Mouse (Mus musculus) embryonic facial prominence, embryonic 13.5 days (tissue): Measurements from ENCODE around the gene Tnfsf13. TPM values are rescaled to one million over a fixed set of nuclear protein-coding genes. Genes with fewer than 3 reads are reported as not detected.
A peak's percentile ranks its signal among the peaks of the same experiment; 100 is the strongest.

Experiments used
- ATAC-seq: fragments of 200-750 bp; cut with Nextera tagmentation; 2 replicates; pipeline ENCODE4 v1.8.0; 2017; ENCODE audit warnings: low read depth; ENCODE audit not compliant: insufficient number of reproducible peaks, insufficient read depth, low FRiP score, low TSS enrichment
- H3K27ac ChIP-seq: fragments of 300-500 bp; sonication (generic); 2 replicates; pipeline ENCODE4 v1.5.1; 2015; ENCODE audit warnings: moderate library complexity, mild to moderate bottlenecking, inconsistent platforms
- H3K27me3 ChIP-seq: fragments of 300-500 bp; sonication (generic); 2 replicates; pipeline ENCODE4 v1.6.1; 2015; ENCODE audit warnings: mild to moderate bottlenecking, inconsistent platforms
- H3K36me3 ChIP-seq: fragments of 300-500 bp; sonication (generic); 2 replicates; pipeline ENCODE4 v1.6.1; 2015; ENCODE audit warnings: mild to moderate bottlenecking, inconsistent platforms
- H3K4me1 ChIP-seq: fragments of 300-500 bp; sonication (generic); 2 replicates; pipeline ENCODE4 v1.6.1; 2015; ENCODE audit warnings: inconsistent platforms
- H3K4me2 ChIP-seq: fragments of 300-500 bp; sonication (generic); 2 replicates; pipeline ENCODE4 v1.6.1; 2015; ENCODE audit warnings: moderate library complexity, mild to moderate bottlenecking, inconsistent platforms
- H3K4me3 ChIP-seq: fragments of 300-500 bp; sonication (generic); 2 replicates; pipeline ENCODE4 v1.5.1; 2015; ENCODE audit warnings: mild to moderate bottlenecking, inconsistent platforms
- H3K9ac ChIP-seq: fragments of 300-500 bp; sonication (generic); 2 replicates; pipeline ENCODE4 v1.6.1; 2015; ENCODE audit warnings: mild to moderate bottlenecking, inconsistent platforms
- H3K9me3 ChIP-seq: fragments of 300-500 bp; sonication (generic); 2 replicates; pipeline ENCODE4 v1.6.1; 2016; ENCODE audit warnings: inconsistent platforms
- WGBS: fragments of 180-500 bp; shearing (Covaris S2); methylation state at CpG from one replicate; pipeline ENCODE4 v1.1.7; 2015; ENCODE audit warnings: mixed read lengths; 5-methylcytosine and 5-hydroxymethylcytosine counted together
- polyA plus RNA-seq: library from polyadenylated mRNA; unstranded; fragments of >200 nt; fragmentation: Nextera tagmentation; extraction: Ambion mirVana; gene quantifications from 2 replicates; pipeline ENCODE4 v1.2.1, GENCODE M21; 2015

The Tnfsf13 gene
- polyA plus RNA-seq, 1 experiment from 2014 or later = 0.21 TPM

- Histone ChIP-seq H3K9ac (peak overlapping the region; percentile 100), H3K4me3 (peak overlapping the region; percentile 100), H3K36me3 (peaks cover 75% of the 10 kb centered on the region)
Observed at GRCm38 (mm10) chr11:69671726-69672124, 13.9 kb downstream of the Tnfsf13 start.

GRCm38 (mm10) chr11:69670786-69671725 is 14.5 kb downstream of the Tnfsf13 start:
- Histone ChIP-seq H3K27ac (peak overlapping the region; percentile 98), H3K9ac (peak overlapping the region; percentile 100), H3K36me3 (peaks cover 75% of the 10 kb centered on the region), H3K9me3 (no peaks in the 10 kb centered on the region), H3K4me2 (peak overlapping the region; percentile 87), H3K27me3 (no peaks in the 10 kb centered on the region), H3K4me1 (peaks cover 23% of the 10 kb centered on the region), H3K4me3 (peak overlapping the region; percentile 100)
- ATAC-seq = peak; percentile 59
- WGBS = under 1% methylated on average over 58 of the region's 61 CpGs

More at GRCm38 (mm10) chr11:69671726-69672124, 13.9 kb downstream of the Tnfsf13 start:
- ATAC-seq = peak; percentile 2; the same call in 1 of the 2 replicates
- peak overlapping the region; percentile 87 for H3K4me2 ChIP-seq
- no peaks in the 10 kb centered on the region for H3K27me3 ChIP-seq
- peaks cover 23% of the 10 kb centered on the region for H3K4me1 ChIP-seq
- peak overlapping the region; percentile 98 for H3K27ac ChIP-seq
- no peaks in the 10 kb centered on the region for H3K9me3 ChIP-seq
- WGBS = under 1% methylated on average over 43 of the region's 43 CpGs

- no peak for ATAC-seq
- Histone ChIP-seq H3K4me2 (no peak overlapping the region), H3K36me3 (peaks cover 70% of the 10 kb centered on the region), H3K4me1 (peaks cover 29% of the 10 kb centered on the region), H3K27me3 (no peaks in the 10 kb centered on the region), H3K4me3 (no peak overlapping the region), H3K27ac (no peak overlapping the region), H3K9ac (no peak overlapping the region), H3K9me3 (no peaks in the 10 kb centered on the region)
- 81% methylated on average over 3 of the region's 3 CpGs for whole genome bisulfite sequencing
Observed at GRCm38 (mm10) chr11:69666665-69667005, 18.9 kb downstream of the Tnfsf13 start.

GRCm38 (mm10) chr11:69665961-69666664 is 19.5 kb downstream of the Tnfsf13 start, which contains the start of gene Cd68:
Cd68 (minus strand) TSS chr11:69666153.
- Histone ChIP-seq H3K27me3 (no peaks in the 10 kb centered on the region), H3K27ac (peak within 1 kb of the TSS; percentile 44; the same call in 1 of the 2 replicates), H3K4me1 (peaks cover 34% of the 10 kb centered on the region), H3K4me3 (no peak within 1 kb of the TSS), H3K9ac (no peak within 1 kb of the TSS), H3K9me3 (no peaks in the 10 kb centered on the region), H3K36me3 (peaks cover 70% of the 10 kb centered on the region), H3K4me2 (no peak within 1 kb of the TSS)
- no peak for ATAC-seq
- 26% methylated on average over 7 of the region's 7 CpGs for whole genome bisulfite sequencing

GRCm38 (mm10) chr11:69665457-69665960 is 20.1 kb downstream of the Tnfsf13 start:
- Histone ChIP-seq H3K4me3 (no peak overlapping the region), H3K27me3 (no peaks in the 10 kb centered on the region), H3K4me1 (peaks cover 34% of the 10 kb centered on the region), H3K27ac (peak overlapping the region; percentile 44; the same call in 1 of the 2 replicates), H3K9me3 (no peaks in the 10 kb centered on the region), H3K4me2 (no peak overlapping the region), H3K36me3 (peaks cover 67% of the 10 kb centered on the region), H3K9ac (no peak overlapping the region)
- 74% methylated on average over 9 of the region's 9 CpGs for WGBS
- no peak for ATAC-seq

GRCm38 (mm10) chr11:69664841-69665240 is 20.7 kb downstream of the Tnfsf13 start:
- 90% methylated on average over 7 of the region's 7 CpGs for WGBS
- Histone ChIP-seq H3K4me1 (peaks cover 27% of the 10 kb centered on the region), H3K27ac (no peak overlapping the region)

GRCm38 (mm10) chr11:69663795-69664194 is 21.8 kb downstream of the Tnfsf13 start:
- ATAC-seq = no peak
- Histone ChIP-seq H3K36me3 (peaks cover 56% of the 10 kb centered on the region), H3K27me3 (no peaks in the 10 kb centered on the region), H3K9ac (no peak overlapping the region), H3K4me3 (no peak overlapping the region), H3K4me2 (peak overlapping the region; percentile 61; the same call in 1 of the 2 replicates), H3K9me3 (no peaks in the 10 kb centered on the region), H3K4me1 (peaks cover 18% of the 10 kb centered on the region), H3K27ac (peak overlapping the region; percentile 98; the same call in 1 of the 2 replicates)
- 88% methylated on average over 6 of the region's 6 CpGs for WGBS

More at GRCm38 (mm10) chr11:69664841-69665240, 20.7 kb downstream of the Tnfsf13 start:
- Histone ChIP-seq H3K9me3 (no peaks in the 10 kb centered on the region), H3K27me3 (no peaks in the 10 kb centered on the region), H3K4me3 (no peak overlapping the region), H3K4me2 (no peak overlapping the region), H3K36me3 (peaks cover 60% of the 10 kb centered on the region), H3K9ac (no peak overlapping the region)
- ATAC-seq = no peak

- 72% methylated on average over 13 of the region's 13 CpGs for WGBS
- Histone ChIP-seq H3K4me2 (peak overlapping the region; percentile 61), H3K27ac (peak overlapping the region; percentile 98), H3K36me3 (peaks cover 56% of the 10 kb centered on the region), H3K9ac (peak overlapping the region; percentile 74), H3K4me1 (peaks cover 16% of the 10 kb centered on the region), H3K9me3 (no peaks in the 10 kb centered on the region), H3K27me3 (no peaks in the 10 kb centered on the region), H3K4me3 (peak overlapping the region; percentile 57)
- ATAC-seq = no peak
Observed at GRCm38 (mm10) chr11:69662967-69663671, 22.5 kb downstream of the Tnfsf13 start.

GRCm38 (mm10) chr11:69662213-69662966 is 23.2 kb downstream of the Tnfsf13 start, which contains the start of gene Mpdu1:
Mpdu1 (minus strand) TSS chr11:69662642.
- Histone ChIP-seq H3K36me3 (peaks cover 56% of the 10 kb centered on the region), H3K27ac (peak within 1 kb of the TSS; percentile 98), H3K9me3 (no peaks in the 10 kb centered on the region), H3K27me3 (no peaks in the 10 kb centered on the region), H3K4me1 (peaks cover 16% of the 10 kb centered on the region), H3K4me3 (peak within 1 kb of the TSS; percentile 57), H3K9ac (peak within 1 kb of the TSS; percentile 74), H3K4me2 (peak within 1 kb of the TSS; percentile 61)
- ATAC-seq = peak; percentile 92
- under 1% methylated on average over 48 of the region's 48 CpGs for WGBS

- ATAC-seq = no peak
- 82% methylated on average over 3 of the region's 3 CpGs for WGBS
- peak overlapping the region; percentile 98 for H3K27ac ChIP-seq
- H3K9ac ChIP-seq = peak overlapping the region; percentile 74
- H3K9me3 ChIP-seq = no peaks in the 10 kb centered on the region
- peaks cover 58% of the 10 kb centered on the region for H3K36me3 ChIP-seq
- H3K4me3 ChIP-seq = peak overlapping the region; percentile 57
- peak overlapping the region; percentile 61 for H3K4me2 ChIP-seq
- peaks cover 23% of the 10 kb centered on the region for H3K4me1 ChIP-seq
- no peaks in the 10 kb centered on the region for H3K27me3 ChIP-seq
Observed at GRCm38 (mm10) chr11:69661221-69661881, 24.2 kb downstream of the Tnfsf13 start.
